Mouse (Mus musculus): ENCODE measurements around the gene Gm21943.
"Not testable (repeated sequence)": the region's sequence is repeated elsewhere in the genome, so short reads cannot be mapped to it uniquely, and the experiment has no call there.

The Gm21943 gene
- long read RNA-seq, experiment 1 = 0 reads
- long read RNA-seq, experiment 2 = 0 reads

DNA sequence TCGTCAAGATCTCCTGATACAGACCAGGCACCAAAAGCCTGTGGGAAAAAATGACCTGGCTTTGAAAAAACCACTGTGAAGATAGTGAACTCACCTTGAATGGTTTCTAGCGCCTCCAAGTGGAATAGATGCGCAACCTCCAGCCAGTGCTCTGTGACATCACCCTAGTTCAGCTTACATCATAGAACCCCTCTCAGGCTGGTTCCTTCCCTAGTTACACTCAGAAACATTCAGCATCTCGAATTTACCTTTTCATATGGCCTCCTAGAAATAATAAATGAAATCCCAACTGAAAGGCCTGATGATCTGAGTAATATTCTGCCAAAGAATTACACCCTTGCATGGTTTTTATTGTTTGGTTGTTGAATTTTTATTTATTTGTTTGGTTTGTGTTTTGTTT lies at the start of gene Gm21943:
Gene Gm21943, minus strand, starts transcription at position 101 of the 400 bp plus-strand sequence.
- intact Hi-C loops (cut with DNase I) = not testable (repeated sequence)
